Mouse (Mus musculus): ENCODE data around the gene Trim60.

DNA sequence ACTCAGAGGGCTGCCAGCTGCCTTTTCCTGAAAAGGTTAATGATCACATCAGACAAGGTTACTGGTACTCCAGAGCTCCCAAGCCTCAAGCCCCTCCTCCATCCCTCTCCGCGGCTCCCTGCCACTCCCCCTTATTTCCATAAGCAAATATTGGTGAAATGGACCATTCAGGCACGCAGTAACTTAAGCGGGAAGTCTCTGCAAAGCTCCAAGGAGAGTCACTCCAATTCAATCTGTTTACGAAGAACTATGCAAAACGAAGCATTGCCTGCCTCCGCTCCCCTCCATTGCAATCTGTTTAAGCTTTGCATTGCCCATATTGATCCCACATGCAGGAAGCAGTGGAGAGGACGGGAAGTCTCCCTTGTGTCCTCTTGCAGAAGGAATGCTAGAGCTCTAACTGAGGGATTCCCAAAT is 18.7 kb upstream of the Trim60 start, which contains the start of gene Apela:
- TF ChIP-seq CTCF (IDR thresholded peaks at IDR 0.05; ENCODE audit: extremely low read depth, insufficient read depth, low read length) (no peak), POLR2A (IDR thresholded peaks at IDR 0.05; ENCODE audit: extremely low read depth, insufficient read depth, low read length) (no peak)

Measured in cortical plate, adult 2 months (tissue).